Mouse (Mus musculus): ENCODE measurements at regions not wholly inside any gene's neighbourhood (a gene's known extent, or its start where the extent isn't known, plus 50 kb on each side); places are given as distances from the start of the nearest gene placed in this dataset.

DNA sequence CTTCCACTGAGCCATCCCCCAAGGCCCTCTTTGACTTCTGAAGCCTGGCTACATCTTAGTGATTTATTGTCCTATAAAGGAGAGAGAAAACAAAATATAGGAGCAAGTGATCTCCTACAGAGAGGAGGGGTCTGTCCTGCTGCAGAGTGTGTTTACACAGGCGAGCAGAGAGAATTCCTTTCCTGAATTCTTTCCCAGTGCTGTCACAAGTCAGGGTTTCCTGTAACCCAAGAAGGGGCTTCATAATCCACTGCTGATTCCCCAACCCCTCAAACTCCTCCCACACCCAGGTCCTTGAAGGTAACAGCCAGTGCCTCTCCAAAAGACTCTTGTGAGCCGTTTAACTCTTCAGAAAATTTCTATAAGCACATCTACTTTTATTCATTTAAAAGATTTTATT is 66.8 kb upstream of the Tpm1 start:
- no peak for DNase-seq

DNA sequence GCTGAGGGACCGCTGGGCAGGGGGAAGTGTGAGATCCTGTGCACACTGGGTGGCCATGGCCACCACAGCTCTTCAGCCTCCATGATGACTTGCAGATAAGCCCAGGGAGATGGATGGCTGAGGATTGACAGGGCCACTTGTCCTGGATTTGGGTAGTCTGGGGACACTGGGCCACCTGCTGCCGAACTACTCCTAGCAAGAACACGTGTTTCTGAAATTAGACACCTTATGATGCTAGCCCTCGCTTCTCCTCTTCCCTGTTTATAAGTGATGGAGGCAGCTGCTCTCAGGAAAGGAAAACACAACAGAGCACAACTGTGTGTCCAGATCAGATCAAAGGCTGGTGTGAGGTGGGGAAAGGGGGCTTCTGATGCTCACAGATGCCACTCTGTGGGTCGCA is 64.9 kb upstream of the Tpm1 start:
- no peak for DNase-seq

DNA sequence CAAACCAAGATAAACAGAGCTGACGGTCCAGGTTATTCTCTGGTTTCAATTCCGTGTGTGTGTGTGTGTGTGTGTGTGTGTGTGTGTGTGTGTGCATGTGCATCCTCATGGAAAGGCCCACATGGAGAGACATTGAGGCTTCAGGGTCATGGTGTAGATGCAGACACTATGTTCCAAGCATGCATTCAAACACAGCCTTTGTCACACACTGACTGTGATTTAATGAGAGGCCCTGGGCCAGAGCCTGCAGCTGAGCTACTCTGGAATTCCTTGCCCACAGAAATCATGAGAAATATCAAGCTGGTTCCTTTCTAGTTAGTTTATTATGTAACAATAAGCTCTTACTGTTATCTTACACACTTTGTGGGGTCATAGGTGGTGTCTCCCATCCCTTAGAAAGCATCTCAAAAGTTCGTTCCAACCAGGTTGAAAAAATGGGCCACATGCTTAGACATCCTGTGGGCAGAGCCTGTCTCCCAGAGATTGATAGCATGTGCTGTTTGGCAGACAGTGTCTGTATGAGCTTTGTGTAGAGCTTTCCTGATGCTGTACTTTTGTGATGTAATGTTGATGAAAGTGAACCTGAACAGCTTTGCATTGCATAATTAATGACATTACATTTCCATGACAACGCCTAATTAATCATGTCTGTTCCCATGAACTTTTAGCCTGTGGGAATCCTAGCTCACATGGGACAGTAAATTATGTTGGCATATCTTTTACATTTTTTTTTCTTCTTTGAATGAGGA is 62.8 kb upstream of the Tpm1 start:
- no peak for DNase-seq

DNA sequence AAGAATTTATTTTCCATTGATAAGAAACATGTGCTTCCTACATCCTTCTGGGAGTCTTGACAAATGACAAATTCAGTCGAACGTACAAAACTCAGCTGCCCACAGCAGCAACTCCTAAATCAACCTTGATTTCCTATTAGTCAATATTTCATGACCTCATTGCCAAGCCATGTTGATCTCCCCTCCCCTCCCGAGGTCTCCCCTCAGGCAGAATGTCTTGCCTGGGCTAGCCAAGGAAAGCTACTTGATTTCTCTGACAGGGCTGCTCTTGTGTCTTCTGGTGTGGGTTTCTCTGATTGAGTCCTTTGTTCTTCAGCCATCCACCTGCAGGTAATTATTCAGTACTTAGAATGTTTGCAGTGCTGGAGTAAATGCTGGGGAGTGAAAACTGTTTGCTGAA is 58.7 kb upstream of the Tpm1 start:
- DNase-seq: no peak

DNA sequence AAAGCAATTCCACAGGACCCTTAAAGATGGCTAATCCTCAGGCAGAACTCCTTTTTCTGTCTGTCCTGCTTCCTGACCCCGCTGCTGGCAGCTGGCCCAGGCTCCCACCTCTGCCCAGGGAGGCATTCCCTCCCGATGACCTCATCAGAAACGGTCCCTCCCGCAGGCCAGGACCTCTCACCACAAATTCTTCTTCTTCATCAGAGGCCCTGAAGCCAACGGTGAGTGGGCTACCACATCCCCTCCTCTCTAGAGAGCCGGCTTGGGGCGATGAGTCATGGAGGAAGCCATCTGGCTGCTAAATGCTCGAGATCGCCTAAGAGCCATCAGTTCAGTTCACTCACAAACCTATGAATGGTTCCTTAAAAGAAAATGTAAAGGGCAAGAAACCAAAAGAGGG is 56.7 kb upstream of the Tpm1 start:
- DNase-seq: peak; percentile 50

DNA sequence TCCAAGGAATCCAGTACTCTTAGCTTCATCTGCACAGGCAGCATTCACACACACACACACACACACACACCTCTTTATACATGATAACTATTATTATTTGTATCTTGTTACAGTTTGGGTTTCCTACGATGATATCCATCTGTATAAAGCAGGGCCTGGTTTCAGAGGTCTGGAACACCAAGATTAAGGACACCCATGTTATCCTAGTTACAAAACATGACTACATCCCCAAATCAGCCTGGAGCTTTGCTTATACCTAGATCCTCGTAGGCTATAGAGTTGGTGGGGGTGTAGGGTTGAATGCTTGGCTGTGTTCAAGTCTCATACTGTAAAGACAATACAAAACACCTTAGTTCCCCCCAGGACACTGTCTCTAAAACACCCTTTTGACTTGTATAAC is 56.0 kb upstream of the Tpm1 start:
- no peak for DNase-seq

DNA sequence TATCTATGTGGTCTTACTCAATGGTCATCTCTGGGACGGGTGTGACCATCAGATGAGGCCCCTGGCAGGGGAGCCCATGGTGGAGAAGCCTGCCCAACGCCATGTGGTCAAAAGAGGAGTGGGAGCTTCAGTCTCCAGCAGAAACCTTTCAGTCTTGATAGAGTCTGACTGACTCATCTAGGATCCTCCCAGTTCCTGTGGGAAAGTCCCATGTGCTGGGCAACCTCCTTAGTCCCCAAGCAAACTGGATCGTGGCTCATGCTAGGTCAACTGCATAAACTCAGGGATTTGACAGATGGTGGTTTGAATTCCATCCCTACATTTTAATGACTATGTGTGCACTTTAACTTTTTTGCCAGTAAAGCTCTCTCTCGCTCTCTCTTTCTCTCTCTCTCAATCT is 55.4 kb upstream of the Tpm1 start:
- no peak for DNase-seq

DNA sequence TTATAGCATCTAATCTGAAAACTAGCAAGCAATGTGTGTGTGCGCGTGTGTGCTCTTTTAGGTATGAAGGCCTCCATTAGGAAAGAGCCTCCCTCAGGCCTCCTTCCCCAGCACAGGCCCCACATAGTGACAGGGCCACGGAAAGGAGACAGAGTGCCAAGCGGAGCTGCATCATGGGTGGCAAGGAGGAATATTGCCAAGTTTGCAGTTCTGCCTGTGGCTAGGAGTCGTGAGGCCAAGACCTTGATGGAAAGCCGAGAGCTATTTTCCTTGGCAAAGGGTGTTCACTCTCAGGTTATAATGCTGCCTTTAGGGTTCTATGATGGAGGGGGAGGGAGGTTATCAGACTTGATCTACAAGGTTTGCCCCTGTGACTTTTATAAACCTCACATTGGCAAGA is 53.4 kb upstream of the Tpm1 start:
- no peak for DNase-seq

DNA sequence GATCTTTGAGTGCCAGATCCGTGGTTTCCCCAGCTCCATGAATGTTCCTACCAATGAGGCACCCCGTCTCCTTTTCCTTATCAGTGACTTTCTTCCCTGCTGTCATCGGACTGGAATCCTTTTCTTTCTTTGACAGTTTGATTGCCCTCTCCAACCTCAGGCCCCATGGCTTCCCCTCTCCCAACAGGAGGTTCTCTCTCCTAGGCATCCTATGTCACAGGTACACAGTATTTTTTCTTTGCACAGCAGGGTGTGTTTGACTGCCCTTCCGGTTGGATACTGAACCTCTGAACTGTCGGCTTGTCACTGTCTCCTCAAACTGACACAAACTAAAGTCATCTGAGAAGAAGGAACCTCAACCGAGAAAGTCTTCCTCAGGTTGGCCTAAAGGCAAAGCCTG is 50.3 kb upstream of the Tpm1 start:
- DNase-seq: no peak
